Mouse (Mus musculus) heart, adult 2 months (tissue): Measurements from ENCODE around the gene Tepsin.

Source experiments
- CTCF ChIP-seq: fragments of 200-600 bp; IDR thresholded peaks from 2 replicates; pipeline ENCODE4 v1.8.1; 2022; ENCODE audit warnings: antibody characterized with exemption, mild to moderate bottlenecking, moderate library complexity
- EP300 ChIP-seq: fragments of 200-500 bp; IDR thresholded peaks from 2 replicates; pipeline ENCODE4 v1.6.1; 2011; ENCODE audit warnings: low read depth, low read length, control low read depth; ENCODE audit not compliant: insufficient read depth
- POLR2A ChIP-seq: fragments of 200-500 bp; IDR thresholded peaks from 2 replicates; pipeline ENCODE4 v1.6.1; 2011; ENCODE audit warnings: mild to moderate bottlenecking, low read depth, low read length, control low read depth; ENCODE audit not compliant: insufficient read depth

- 0 out of 2 replicates have a peak, but pooled peaks have one; percentile 50 for TF ChIP-seq EP300
- TF ChIP-seq POLR2A = no peak
- no peak for TF ChIP-seq CTCF
Measured at GRCm38 (mm10) chr11:120134847-120135530, 36.5 kb upstream of the Tepsin start.
